Mouse (Mus musculus) 3T3-L1 (cell line): ENCODE results near the gene 4930469K13Rik.

Source experiments
- DNase-seq: peaks from one replicate; pipeline ENCODE4 v3.0.0-alpha.2; 2015; ENCODE audit warnings: low read depth, low spot score

The 4930469K13Rik gene

DNA sequence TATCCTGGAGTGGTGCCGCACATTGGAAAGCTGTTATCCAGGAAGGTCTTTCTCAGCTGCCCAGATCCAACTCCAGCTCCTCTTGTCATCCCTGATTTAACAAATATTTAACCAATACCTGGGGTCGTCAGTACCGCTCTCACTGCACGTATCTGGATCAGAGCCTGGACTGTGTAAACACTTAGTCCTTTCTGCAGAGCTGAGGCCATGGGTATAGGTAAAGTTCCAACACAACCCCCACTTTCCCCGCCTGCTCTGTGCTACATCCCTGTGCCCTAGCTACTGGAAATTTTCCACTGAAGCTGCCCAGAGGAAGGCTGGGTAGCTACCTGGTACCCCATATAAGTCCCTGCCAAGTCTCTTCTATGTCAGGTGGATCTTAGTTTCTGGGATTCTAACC is 108.4 kb downstream of the 4930469K13Rik start:
- no peak for DNase-seq

DNA sequence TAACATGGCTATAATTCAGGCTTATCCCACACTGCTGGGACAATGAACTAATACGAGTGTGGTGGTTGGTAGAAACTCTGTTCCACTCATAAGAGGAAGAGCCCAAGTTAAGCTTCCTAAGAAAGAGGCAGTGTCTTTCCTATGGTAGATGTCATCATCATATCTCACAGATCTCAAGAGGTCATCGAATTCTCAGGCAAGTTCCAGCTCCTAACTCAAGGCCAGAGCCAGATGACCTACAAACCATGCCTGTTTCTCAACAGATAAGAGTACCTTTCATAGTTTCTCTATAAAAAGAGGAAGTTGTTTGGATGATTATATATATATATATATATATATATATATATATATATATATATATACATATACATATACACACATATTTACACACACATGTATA is 111.8 kb downstream of the 4930469K13Rik start:
- DNase-seq = no peak

- no peak for DNase-seq
These were observed 118.2 kb downstream of the 4930469K13Rik start for GRCm38 (mm10) chr11:33980146-33980545.

DNA sequence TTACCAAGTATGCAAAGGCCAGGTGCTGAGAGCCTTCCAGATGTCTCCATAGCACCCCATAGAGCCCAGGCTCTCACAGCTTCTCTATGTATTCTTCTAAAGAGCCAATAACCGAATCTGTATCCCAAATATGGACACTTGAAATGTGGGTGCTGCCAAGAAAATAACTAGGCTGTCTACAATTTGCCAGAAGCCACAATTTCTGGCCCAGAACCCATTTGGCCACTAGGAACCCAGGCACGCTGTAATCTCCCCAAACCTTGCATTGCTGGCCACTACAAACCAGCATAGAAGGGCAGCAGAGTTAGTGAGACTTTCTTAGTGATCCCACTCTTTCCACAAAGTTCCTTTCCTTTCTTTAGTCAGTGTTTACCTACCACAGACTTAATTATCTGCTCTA is 123.2 kb downstream of the 4930469K13Rik start:
- no peak for DNase-seq

DNA sequence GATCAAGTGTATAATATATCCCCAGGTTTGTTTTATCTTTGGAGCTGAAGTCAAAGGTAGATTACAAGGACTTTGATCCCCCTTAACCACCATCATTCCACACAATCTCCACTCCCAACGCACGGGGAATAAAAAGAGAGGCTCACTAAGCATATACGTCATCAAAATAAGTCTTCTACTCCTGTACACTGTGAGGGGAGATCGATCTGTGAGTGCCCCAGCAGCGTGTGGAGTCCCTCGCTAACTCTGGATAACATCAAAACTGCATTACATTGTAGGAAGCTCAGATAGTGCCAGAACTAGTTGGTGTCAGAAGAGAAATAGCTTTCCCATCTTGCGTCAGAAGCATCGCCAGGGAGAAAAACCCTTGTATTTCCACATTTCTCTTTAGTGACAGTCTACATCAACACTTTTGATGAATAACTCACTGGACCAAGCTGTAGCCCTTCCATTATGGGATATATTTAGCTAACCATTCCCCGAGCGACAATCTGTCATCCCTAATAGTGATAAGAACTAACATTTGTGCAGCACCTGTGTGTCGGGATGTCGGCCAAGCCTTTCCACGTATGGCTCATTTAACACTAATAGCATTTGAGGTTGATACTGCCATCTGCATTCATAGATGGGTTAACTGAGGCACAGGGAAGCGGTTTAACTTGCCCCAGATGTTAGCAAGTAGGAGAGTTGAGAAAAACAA is 123.9 kb downstream of the 4930469K13Rik start:
- no peak for DNase-seq

DNA sequence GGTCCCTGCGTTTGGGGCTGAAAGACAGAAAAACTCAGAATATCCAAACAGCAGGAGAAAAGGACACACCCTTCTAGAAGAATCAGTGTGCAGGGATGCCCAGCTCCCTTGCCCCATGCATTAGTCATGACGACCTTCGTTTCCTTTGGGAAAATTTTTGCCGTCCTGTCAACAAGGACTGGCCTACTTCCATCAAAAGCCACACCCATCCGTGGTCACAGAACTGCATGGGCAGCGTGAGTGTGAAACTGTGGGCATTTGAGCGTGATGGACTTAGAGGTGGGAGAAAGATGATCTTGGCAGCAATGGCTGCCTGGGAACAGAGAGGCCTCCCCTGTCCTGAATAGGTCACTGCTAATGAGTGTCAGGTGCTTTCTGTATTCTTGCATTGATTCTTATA is 126.2 kb downstream of the 4930469K13Rik start:
- peak; percentile 6 for DNase-seq

DNA sequence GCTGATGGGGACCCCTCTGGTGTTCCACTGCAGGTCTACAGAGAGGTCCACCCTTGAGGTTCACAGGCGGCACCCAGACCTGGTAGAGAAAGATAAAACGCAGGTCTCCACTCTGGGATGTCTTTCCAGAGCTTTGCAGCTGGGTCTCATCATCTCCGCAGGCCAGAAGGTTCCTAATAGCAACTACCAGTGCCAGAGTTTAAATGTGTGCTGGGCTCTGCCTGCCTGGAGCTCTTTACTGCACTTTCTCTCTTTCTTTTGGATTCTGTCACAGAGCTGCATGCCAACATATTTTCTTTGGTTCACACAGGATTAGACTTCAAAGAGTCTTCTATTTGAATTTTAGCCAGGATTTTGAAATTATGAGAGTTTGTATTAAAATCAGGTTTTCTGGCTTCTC is 129.2 kb downstream of the 4930469K13Rik start:
- DNase-seq = no peak

DNA sequence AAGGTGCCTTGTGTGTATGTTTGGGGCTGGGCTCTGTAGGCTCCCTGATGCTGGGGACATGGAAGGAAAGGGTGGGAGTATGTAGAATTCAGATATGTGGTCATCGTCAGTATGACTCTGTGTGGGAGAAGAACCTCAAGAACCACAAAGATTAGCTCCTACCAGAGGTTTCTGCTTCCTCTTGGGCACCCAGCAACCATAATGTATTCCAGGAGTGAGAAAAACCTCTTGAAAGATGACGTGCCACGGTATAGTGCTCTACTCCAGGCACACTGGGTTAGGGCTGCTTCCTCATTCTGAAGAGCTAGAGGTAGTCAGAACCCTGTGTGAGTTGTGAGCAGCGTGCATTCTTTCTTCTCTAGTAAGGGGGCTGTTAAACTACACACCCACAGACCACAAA is 130.6 kb downstream of the 4930469K13Rik start:
- no peak for DNase-seq

DNA sequence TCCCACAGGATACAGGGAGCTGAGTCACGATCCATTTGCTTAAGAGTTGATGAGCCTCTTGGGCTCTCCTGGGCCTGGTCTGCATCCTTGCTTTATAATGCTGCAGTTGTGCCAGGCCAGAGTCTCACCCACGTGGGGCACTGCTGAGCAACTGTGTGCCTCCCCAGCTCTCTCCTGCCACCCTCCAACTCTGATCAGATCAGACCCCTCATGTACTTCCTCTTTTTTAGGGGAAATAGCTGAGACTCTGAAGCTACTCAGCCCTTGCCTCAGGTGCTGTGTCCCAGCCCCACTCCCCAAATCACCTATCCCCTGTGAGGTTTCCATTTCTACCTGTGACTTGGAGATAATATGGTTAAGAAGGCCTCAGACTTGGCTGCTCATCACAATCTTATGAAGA is 133.0 kb downstream of the 4930469K13Rik start:
- no peak for DNase-seq

DNA sequence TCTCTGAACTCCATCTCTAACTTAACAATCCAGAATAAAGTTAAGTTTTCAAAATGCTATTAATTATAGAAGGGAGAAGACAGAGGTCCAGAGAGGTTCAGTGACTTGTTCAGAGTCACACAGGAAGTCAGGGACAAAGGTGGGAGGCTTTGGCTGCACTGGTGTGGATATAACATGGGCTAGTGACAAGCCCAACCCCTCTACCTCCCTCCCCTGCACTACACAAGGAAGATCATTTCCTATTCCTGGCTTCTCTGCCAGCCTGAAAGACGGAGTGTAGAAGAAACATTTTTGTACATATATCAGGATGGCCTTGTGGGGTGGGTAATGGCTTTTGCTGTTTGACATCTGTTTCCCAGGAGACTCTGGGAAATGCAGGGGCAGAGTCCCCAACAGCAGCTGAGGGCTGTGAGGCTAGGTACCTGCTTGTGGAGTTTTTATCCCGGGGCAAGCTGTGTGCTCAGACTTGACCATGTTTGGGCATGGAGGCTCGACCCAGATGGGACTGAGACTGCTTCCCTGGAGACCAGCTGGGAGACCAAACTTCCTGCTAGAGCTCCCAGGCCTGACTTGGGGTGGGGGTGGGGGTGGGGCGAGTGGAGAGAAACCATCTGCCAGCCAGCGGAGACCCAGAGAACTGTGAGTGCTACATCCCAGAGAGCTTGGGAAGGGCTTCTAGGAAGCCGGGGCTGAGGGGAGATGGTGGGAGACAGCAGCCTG is 135.5 kb downstream of the 4930469K13Rik start, which contains the start of gene Kcnmb1:
Gene Kcnmb1, plus strand, starts transcription at position 326 of the 720 bp plus-strand sequence.
- DNase-seq = no peak

GRCm38 (mm10) chr11:33962178-33962577 is 136.2 kb downstream of the 4930469K13Rik start:
- no peak for DNase-seq

- peak; percentile 9 for DNase-seq
These were observed 139.6 kb downstream of the 4930469K13Rik start for GRCm38 (mm10) chr11:33958713-33959112.

- DNase-seq = no peak
These were observed 140.8 kb downstream of the 4930469K13Rik start for GRCm38 (mm10) chr11:33957595-33957994.

- DNase-seq = no peak
These were observed 141.7 kb downstream of the 4930469K13Rik start for GRCm38 (mm10) chr11:33956623-33957022.

DNA sequence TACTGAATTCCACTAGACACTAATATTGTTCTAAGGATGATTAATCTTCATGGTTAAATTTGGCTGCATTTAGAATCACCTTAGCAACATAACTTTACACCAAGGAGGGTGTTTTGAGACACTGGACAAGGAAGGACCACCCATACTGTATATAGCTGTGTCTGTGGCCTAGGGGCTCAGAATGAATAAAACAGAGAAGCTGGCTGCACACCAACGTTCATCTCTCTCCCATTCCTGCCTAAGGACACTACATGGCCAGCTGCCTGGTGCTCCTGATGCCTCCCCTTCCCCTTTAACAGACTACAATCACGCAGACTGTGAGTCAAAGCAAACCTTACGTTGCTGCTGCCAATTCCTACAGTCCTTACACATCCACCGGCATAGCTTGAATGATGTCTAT is 142.4 kb downstream of the 4930469K13Rik start:
- no peak for DNase-seq

GRCm38 (mm10) chr11:33951684-33952625 is 146.4 kb downstream of the 4930469K13Rik start:
- no peak for DNase-seq

GRCm38 (mm10) chr11:33951155-33951554 is 147.2 kb downstream of the 4930469K13Rik start:
- DNase-seq = no peak

DNA sequence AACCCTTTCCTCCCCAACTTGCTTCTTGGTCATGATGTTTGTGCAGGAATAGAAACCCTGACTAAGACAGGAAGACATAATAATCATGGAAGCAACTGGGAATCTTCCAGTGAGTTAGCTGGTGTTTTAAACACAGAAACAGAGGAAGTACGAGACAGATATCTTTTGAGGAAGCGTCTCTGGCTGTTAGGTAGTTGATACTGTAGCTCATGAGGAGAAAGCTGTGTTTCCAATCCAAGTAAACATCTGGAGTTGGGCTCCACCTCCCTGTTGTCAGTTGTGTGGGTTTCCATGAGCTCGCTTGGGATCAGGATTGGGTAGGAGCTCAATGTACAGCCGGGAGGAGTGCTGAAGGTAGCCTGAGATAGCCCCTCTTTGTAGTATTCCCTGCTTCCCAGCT is 151.9 kb downstream of the 4930469K13Rik start:
- DNase-seq = no peak

- no peak for DNase-seq
These were observed 153.5 kb downstream of the 4930469K13Rik start for GRCm38 (mm10) chr11:33944786-33945328.

- no peak for DNase-seq
These were observed 154.1 kb downstream of the 4930469K13Rik start for GRCm38 (mm10) chr11:33944067-33944785.

- no peak for DNase-seq
These were observed 154.8 kb downstream of the 4930469K13Rik start for GRCm38 (mm10) chr11:33943565-33943964.
